Mouse (Mus musculus) embryonic fibroblast, embryonic 13.5 days (primary cell): ENCODE data around the gene Pard3. TPM values are rescaled to one million over a fixed set of nuclear protein-coding genes. Genes with fewer than 3 reads are reported as not detected.

Experiments used
- H3K27ac ChIP-seq: 2 replicates; pipeline ENCODE4 v1.5.1; 2012; ENCODE audit warnings: low read length, control low read depth, inconsistent platforms; ENCODE audit not compliant: insufficient read depth
- H3K4me1 ChIP-seq: 2 replicates; pipeline ENCODE4 v1.6.1; 2011; ENCODE audit warnings: low read length; ENCODE audit not compliant: control insufficient read depth, insufficient read depth
- H3K4me3 ChIP-seq: 2 replicates; pipeline ENCODE4 v1.5.1; 2011; ENCODE audit warnings: mild to moderate bottlenecking, control low read depth, low read length; ENCODE audit not compliant: insufficient read depth
- CTCF ChIP-seq: IDR thresholded peaks from 2 replicates; pipeline ENCODE4 v1.5.1; 2011; ENCODE audit warnings: mild to moderate bottlenecking, control low read depth, low read length, moderate library complexity, borderline replicate concordance; ENCODE audit not compliant: insufficient read depth
- POLR2A ChIP-seq: IDR thresholded peaks from 2 replicates; pipeline ENCODE4 v1.6.1; 2011; ENCODE audit warnings: low read depth, mild to moderate bottlenecking, control low read depth, low read length, moderate library complexity
- polyA plus RNA-seq: library from polyadenylated mRNA; stranded (reverse); fragments of >200 nt; gene quantifications from 2 replicates; pipeline ENCODE4 v1.2.4, GENCODE M21; 2011; ENCODE audit warnings: low read depth; ENCODE audit not compliant: missing spikeins, insufficient read length

Pard3 gene
- polyA plus RNA-seq, 1 experiment, result 34.4 TPM

- Histone ChIP-seq H3K4me1 (peaks cover 3% of the 10 kb centered on the region), H3K27ac (no peak overlapping the region), H3K4me3 (no peak overlapping the region)
- TF ChIP-seq CTCF (no peak), POLR2A (no peak)
Measured at GRCm38 (mm10) chr8:127099439-127100090, 35.9 kb downstream of the Pard3 start.

- TF ChIP-seq POLR2A (no peak), CTCF (no peak)
- H3K4me3 ChIP-seq, result no peak overlapping the region
Measured at GRCm38 (mm10) chr8:127103256-127103655, 39.6 kb downstream of the Pard3 start.

GRCm38 (mm10) chr8:127104616-127105015 is 40.9 kb downstream of the Pard3 start:
- TF ChIP-seq CTCF (no peak), POLR2A (no peak)
- H3K4me1 ChIP-seq, result peaks cover 9% of the 10 kb centered on the region; the same call in 1 of the 2 replicates
- H3K4me3 ChIP-seq, result no peak overlapping the region
- no peak overlapping the region for H3K27ac ChIP-seq

More at GRCm38 (mm10) chr8:127103256-127103655, 39.6 kb downstream of the Pard3 start:
- Histone ChIP-seq H3K4me1 (peaks cover 8% of the 10 kb centered on the region), H3K27ac (no peak overlapping the region)

- Histone ChIP-seq H3K27ac (no peak overlapping the region), H3K4me1 (peaks cover 10% of the 10 kb centered on the region; the same call in 1 of the 2 replicates), H3K4me3 (no peak overlapping the region)
- TF ChIP-seq POLR2A, result no peak
- no peak for TF ChIP-seq CTCF
Measured at GRCm38 (mm10) chr8:127107928-127108327, 44.2 kb downstream of the Pard3 start.

GRCm38 (mm10) chr8:127113209-127113608 is 49.5 kb downstream of the Pard3 start:
- Histone ChIP-seq H3K4me3 (no peak overlapping the region), H3K27ac (no peak overlapping the region), H3K4me1 (peaks cover 5% of the 10 kb centered on the region; the same call in 1 of the 2 replicates)
- TF ChIP-seq CTCF (no peak), POLR2A (no peak)

GRCm38 (mm10) chr8:127115837-127116236 is 52.1 kb downstream of the Pard3 start:
- Histone ChIP-seq H3K27ac (no peak overlapping the region), H3K4me1 (no peaks in the 10 kb centered on the region), H3K4me3 (no peak overlapping the region)
- TF ChIP-seq CTCF (no peak), POLR2A (no peak)

- Histone ChIP-seq H3K4me1 (peaks cover 2% of the 10 kb centered on the region), H3K27ac (no peak overlapping the region), H3K4me3 (no peak overlapping the region)
- TF ChIP-seq CTCF (no peak), POLR2A (no peak)
Measured at GRCm38 (mm10) chr8:127118373-127118861, 54.7 kb downstream of the Pard3 start.

- H3K27ac ChIP-seq, result no peak overlapping the region
- H3K4me1 ChIP-seq, result peaks cover 13% of the 10 kb centered on the region
- TF ChIP-seq POLR2A, result no peak
- no peak for TF ChIP-seq CTCF
- no peak overlapping the region for H3K4me3 ChIP-seq
Measured at GRCm38 (mm10) chr8:127123391-127123790, 59.7 kb downstream of the Pard3 start.

- H3K4me3 ChIP-seq, result no peak overlapping the region
- H3K27ac ChIP-seq, result no peak overlapping the region
- H3K4me1 ChIP-seq, result peaks cover 13% of the 10 kb centered on the region
- TF ChIP-seq CTCF (no peak), POLR2A (no peak)
Measured at GRCm38 (mm10) chr8:127124795-127125194, 61.1 kb downstream of the Pard3 start.

GRCm38 (mm10) chr8:127125686-127126683 is 62.3 kb downstream of the Pard3 start:
- Histone ChIP-seq H3K27ac (no peak overlapping the region), H3K4me3 (no peak overlapping the region), H3K4me1 (peaks cover 13% of the 10 kb centered on the region)
- no peak for TF ChIP-seq POLR2A
- no peak for TF ChIP-seq CTCF
